Mouse (Mus musculus) limb, embryonic 15.5 days (tissue): ENCODE results near the gene Fpgs. TPM values are rescaled to one million over a fixed set of nuclear protein-coding genes. Genes with fewer than 3 reads are reported as not detected.

Experiments
- ATAC-seq: fragments of 200-750 bp; cut with Nextera tagmentation; 2 replicates; pipeline ENCODE4 v1.8.0; 2017; ENCODE audit warnings: low read depth, moderate TSS enrichment; ENCODE audit not compliant: insufficient number of reproducible peaks, low FRiP score, low TSS enrichment
- H3K27ac ChIP-seq: fragments of 300-500 bp; sonication (generic); 2 replicates; pipeline ENCODE4 v1.5.1; 2015; ENCODE audit warnings: moderate library complexity, mild to moderate bottlenecking, inconsistent platforms
- H3K27me3 ChIP-seq: fragments of 300-500 bp; sonication (generic); 2 replicates; pipeline ENCODE4 v1.6.1; 2015; ENCODE audit warnings: inconsistent platforms
- H3K36me3 ChIP-seq: fragments of 300-500 bp; sonication (generic); 2 replicates; pipeline ENCODE4 v1.6.1; 2015; ENCODE audit warnings: inconsistent platforms
- H3K4me1 ChIP-seq: fragments of 300-500 bp; sonication (generic); 2 replicates; pipeline ENCODE4 v1.6.1; 2015; ENCODE audit warnings: inconsistent platforms
- H3K4me2 ChIP-seq: fragments of 300-500 bp; sonication (generic); 2 replicates; pipeline ENCODE4 v1.6.1; 2015; ENCODE audit warnings: mild to moderate bottlenecking, inconsistent platforms
- H3K4me3 ChIP-seq: fragments of 300-500 bp; sonication (generic); 2 replicates; pipeline ENCODE4 v1.5.1; 2015; ENCODE audit warnings: mild to moderate bottlenecking, inconsistent platforms
- H3K9ac ChIP-seq: fragments of 300-500 bp; sonication (generic); 2 replicates; pipeline ENCODE4 v1.6.1; 2015; ENCODE audit warnings: inconsistent platforms
- H3K9me3 ChIP-seq: fragments of 300-500 bp; sonication (generic); 2 replicates; pipeline ENCODE4 v1.6.1; 2016; ENCODE audit warnings: inconsistent platforms
- WGBS: fragments of 180-500 bp; shearing (Covaris S2); methylation state at CpG from one replicate; pipeline ENCODE4 v1.1.7; 2015; 5-methylcytosine and 5-hydroxymethylcytosine counted together
- polyA plus RNA-seq: library from polyadenylated mRNA; unstranded; fragments of >200 nt; fragmentation: Nextera tagmentation; extraction: Ambion mirVana; gene quantifications from 2 replicates; pipeline ENCODE4 v1.2.1, GENCODE M21; 2015

The Fpgs gene
- polyA plus RNA-seq, 1 experiment from 2014 or later, result 33.5 TPM

DNA sequence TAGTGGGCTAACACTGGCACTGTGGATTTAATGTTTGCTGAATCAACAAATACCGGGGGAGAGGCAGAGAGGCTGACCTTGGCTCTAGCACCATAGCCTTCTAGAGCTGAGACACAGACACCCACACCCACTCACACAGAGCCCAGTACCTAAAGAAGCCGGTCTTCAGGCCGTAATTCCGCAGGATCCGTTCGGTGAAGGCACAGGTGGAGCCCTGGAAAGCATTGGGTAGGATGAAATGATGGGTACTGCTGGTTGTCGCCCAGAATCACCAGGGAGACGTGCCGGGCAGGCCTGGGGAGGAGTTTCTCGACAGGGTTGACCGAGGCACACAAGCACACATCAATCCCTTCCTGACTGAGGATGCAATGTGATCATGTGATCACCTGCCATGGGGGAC is 12.9 kb downstream of the Fpgs start:
- WGBS, result 83% methylated on average over 11 of the region's 11 CpGs
- Histone ChIP-seq H3K4me2 (no peak overlapping the region), H3K36me3 (peaks cover 22% of the 10 kb centered on the region), H3K27ac (no peak overlapping the region), H3K4me1 (peaks cover 34% of the 10 kb centered on the region), H3K27me3 (no peaks in the 10 kb centered on the region), H3K4me3 (no peak overlapping the region), H3K9me3 (no peaks in the 10 kb centered on the region), H3K9ac (no peak overlapping the region)
- ATAC-seq, result no peak

- H3K27me3 ChIP-seq, result no peaks in the 10 kb centered on the region
- H3K4me1 ChIP-seq, result peaks cover 32% of the 10 kb centered on the region
- H3K4me3 ChIP-seq, result no peak overlapping the region
- ATAC-seq, result no peak
- H3K9me3 ChIP-seq, result no peaks in the 10 kb centered on the region
- no peak overlapping the region for H3K4me2 ChIP-seq
- no peak overlapping the region for H3K27ac ChIP-seq
- H3K9ac ChIP-seq, result no peak overlapping the region
- 16% methylated on average over 5 of the region's 5 CpGs for WGBS
- peaks cover 38% of the 10 kb centered on the region for H3K36me3 ChIP-seq
Observed at GRCm38 (mm10) chr2:32689420-32689819, 14.5 kb downstream of the Fpgs start.

GRCm38 (mm10) chr2:32687562-32687961 is 16.4 kb downstream of the Fpgs start:
- Histone ChIP-seq H3K27me3 (no peaks in the 10 kb centered on the region), H3K4me1 (peaks cover 22% of the 10 kb centered on the region), H3K27ac (no peak overlapping the region), H3K4me3 (no peak overlapping the region), H3K9me3 (no peaks in the 10 kb centered on the region), H3K36me3 (peaks cover 56% of the 10 kb centered on the region), H3K9ac (no peak overlapping the region), H3K4me2 (no peak overlapping the region)
- WGBS, result 94% methylated on average over 8 of the region's 8 CpGs
- no peak for ATAC-seq

DNA sequence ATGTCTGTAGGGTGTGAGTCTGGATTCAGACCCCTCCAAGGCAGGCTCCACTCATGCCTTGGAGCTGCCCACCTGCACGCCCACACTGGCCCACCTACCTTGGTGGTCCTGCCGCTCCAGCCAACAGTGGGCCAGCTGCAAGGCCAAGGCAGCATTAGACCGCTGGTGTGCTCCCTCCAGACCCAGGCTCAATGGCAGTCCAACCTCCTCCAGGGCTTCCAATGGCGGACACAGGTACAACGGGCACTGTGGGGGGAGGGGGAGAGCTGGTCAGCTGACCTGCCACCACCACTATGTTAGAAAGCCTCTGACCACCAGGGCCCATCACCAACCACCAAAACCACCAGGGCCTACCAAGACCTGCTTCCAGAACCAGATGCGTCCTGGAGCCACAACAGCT is 17.3 kb downstream of the Fpgs start:
- Histone ChIP-seq H3K9ac (no peak overlapping the region), H3K4me1 (peaks cover 20% of the 10 kb centered on the region)

GRCm38 (mm10) chr2:32685807-32686206 is 18.1 kb downstream of the Fpgs start:
- ATAC-seq, result no peak
- no peak overlapping the region for H3K4me3 ChIP-seq
- peaks cover 68% of the 10 kb centered on the region for H3K36me3 ChIP-seq
- no peaks in the 10 kb centered on the region for H3K9me3 ChIP-seq
- H3K9ac ChIP-seq, result no peak overlapping the region
- H3K27me3 ChIP-seq, result no peaks in the 10 kb centered on the region
- H3K27ac ChIP-seq, result no peak overlapping the region
- H3K4me1 ChIP-seq, result peaks cover 22% of the 10 kb centered on the region
- 94% methylated on average over 3 of the region's 3 CpGs for WGBS
- H3K4me2 ChIP-seq, result no peak overlapping the region

More for the DNA sequence above, 17.3 kb downstream of the Fpgs start:
- Histone ChIP-seq H3K4me2 (no peak overlapping the region), H3K36me3 (peaks cover 63% of the 10 kb centered on the region), H3K9me3 (no peaks in the 10 kb centered on the region), H3K27ac (no peak overlapping the region), H3K4me3 (no peak overlapping the region), H3K27me3 (no peaks in the 10 kb centered on the region)
- WGBS, result 83% methylated on average over 6 of the region's 6 CpGs
- no peak for ATAC-seq

GRCm38 (mm10) chr2:32684681-32685428 is 19.1 kb downstream of the Fpgs start:
- H3K9ac ChIP-seq, result no peak overlapping the region
- WGBS, result 86% methylated on average over 15 of the region's 15 CpGs
- ATAC-seq, result no peak

DNA sequence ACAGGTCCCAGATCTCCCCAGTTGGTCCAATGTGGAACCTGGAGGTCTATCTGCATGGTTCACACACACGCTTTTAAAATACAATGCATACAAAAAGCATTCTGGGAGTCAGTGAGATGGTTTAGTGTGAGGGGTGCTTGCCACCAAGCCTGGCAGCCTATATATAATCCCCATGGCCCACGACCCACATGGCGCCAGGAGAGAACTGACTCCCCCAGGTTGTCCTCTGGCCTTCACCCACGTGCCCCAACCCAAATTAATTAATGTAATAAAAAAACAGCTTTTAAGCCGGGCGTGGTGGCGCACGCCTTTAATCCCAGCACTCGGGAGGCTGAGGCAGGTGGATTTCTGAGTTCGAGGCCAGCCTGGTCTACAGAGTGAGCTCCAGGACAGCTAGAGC is 20.2 kb downstream of the Fpgs start:
- H3K9me3 ChIP-seq, result no peaks in the 10 kb centered on the region
- peaks cover 27% of the 10 kb centered on the region for H3K4me1 ChIP-seq
- H3K4me2 ChIP-seq, result no peak overlapping the region
- H3K9ac ChIP-seq, result no peak overlapping the region
- no peaks in the 10 kb centered on the region for H3K27me3 ChIP-seq
- ATAC-seq, result no peak
- 88% methylated on average over 10 of the region's 10 CpGs for WGBS
- peaks cover 68% of the 10 kb centered on the region for H3K36me3 ChIP-seq
- H3K27ac ChIP-seq, result no peak overlapping the region; the same call in 1 of the 2 replicates
- no peak overlapping the region for H3K4me3 ChIP-seq

More at GRCm38 (mm10) chr2:32684681-32685428, 19.1 kb downstream of the Fpgs start:
- H3K27ac ChIP-seq, result no peak overlapping the region
- no peak overlapping the region for H3K4me3 ChIP-seq
- no peaks in the 10 kb centered on the region for H3K9me3 ChIP-seq
- H3K27me3 ChIP-seq, result no peaks in the 10 kb centered on the region
- H3K4me1 ChIP-seq, result peaks cover 29% of the 10 kb centered on the region
- H3K4me2 ChIP-seq, result no peak overlapping the region
- peaks cover 68% of the 10 kb centered on the region for H3K36me3 ChIP-seq

DNA sequence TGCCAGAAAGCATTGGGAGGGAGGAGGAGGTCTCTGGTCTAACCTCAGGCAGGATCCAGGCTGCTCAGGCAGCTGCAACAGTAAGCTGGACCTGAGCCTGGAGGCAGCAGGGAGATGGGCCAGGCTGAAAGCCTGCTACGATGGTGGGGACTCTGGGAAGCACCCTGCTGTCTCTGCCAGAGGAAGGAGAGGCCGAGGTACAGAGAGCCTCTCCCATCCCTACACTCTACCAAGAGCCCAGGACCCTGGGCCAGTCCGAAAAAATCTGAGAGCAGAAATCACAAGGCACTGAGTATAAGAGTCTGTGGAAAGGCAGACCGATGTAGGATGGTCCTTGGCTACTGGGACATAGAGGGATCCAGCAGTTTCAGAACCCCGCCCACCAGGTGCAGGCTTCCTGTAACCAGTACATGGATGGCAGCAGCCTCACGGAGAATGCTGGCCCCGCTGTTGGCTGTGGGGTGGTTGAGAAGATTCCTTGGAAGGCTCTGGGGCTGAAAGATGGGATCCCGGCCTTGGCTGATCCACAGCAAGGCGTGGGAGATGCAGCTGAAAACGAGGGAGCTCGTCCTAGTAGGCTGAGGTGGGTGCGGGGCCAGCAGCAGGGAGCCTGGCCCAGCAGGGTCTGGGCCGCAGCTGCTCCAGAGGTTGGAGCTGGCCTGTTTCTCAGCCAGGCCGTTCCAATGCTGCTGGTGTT is 21.1 kb downstream of the Fpgs start:
- ATAC-seq, result no peak
- no peak overlapping the region for H3K9ac ChIP-seq
- H3K4me2 ChIP-seq, result no peak overlapping the region
- no peak overlapping the region for H3K4me3 ChIP-seq
- 79% methylated on average over 14 of the region's 14 CpGs for WGBS
- H3K27me3 ChIP-seq, result no peaks in the 10 kb centered on the region
- H3K36me3 ChIP-seq, result peaks cover 65% of the 10 kb centered on the region
- H3K9me3 ChIP-seq, result no peaks in the 10 kb centered on the region
- H3K27ac ChIP-seq, result no peak overlapping the region
- H3K4me1 ChIP-seq, result peaks cover 27% of the 10 kb centered on the region

GRCm38 (mm10) chr2:32681754-32682153 is 22.2 kb downstream of the Fpgs start:
- peaks cover 59% of the 10 kb centered on the region for H3K36me3 ChIP-seq
- WGBS, result 50% methylated on average over 6 of the region's 6 CpGs

DNA sequence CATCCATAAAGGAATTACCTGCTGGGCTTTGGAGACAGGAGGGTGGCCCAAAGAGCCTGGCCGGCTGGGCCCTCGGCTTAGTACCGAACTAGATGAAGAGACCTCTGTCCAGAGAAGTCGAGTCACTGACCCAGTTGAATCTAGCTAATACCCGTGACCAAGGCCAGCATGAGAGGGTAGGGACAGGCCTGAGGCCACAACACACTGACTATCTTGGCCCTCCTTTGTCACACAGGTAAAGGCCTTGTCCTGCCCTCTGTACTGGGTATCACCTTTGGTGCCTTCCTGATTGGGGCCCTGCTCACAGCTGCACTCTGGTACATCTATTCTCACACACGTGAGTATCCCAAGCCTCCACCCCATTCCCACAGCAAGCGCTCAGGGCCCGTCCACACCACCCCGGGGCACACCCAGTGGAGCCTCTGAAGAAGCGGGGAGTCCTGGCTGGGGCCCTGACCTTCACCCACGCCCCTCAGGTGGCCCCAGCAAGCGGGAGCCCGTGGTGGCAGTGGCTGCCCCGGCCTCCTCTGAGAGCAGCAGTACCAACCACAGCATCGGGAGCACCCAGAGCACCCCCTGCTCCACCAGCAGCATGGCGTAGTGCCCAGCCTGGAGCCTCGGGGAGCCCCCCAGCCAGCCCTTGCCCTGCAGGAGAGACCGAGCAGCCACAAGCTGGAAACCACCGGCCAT is 22.8 kb downstream of the Fpgs start:
- peaks cover 53% of the 10 kb centered on the region for H3K36me3 ChIP-seq

More at GRCm38 (mm10) chr2:32681754-32682153, 22.2 kb downstream of the Fpgs start:
- no peak for ATAC-seq
- Histone ChIP-seq H3K4me1 (peaks cover 27% of the 10 kb centered on the region), H3K27me3 (no peaks in the 10 kb centered on the region), H3K27ac (no peak overlapping the region), H3K9ac (no peak overlapping the region), H3K9me3 (no peaks in the 10 kb centered on the region), H3K4me3 (no peak overlapping the region), H3K4me2 (no peak overlapping the region)

DNA sequence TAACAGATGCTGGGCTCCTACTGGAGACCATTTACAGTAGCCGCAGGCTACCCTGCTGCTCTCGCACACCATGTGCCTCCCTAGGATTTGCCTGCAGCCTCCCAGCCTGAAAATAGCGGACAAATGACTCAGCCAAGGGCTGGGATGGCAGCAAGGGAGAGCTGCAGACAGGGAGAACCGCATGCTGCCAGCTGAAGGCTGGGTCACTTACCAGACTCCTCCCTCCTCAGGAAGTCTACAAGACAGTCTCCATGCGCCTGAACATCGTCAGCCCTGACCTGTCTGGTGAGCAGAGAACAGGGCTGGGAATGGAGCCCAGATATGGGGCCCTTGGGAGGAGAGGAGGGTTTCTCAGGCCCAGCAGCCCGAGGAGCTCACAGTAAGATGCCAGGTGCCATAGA is 23.9 kb downstream of the Fpgs start:
- Histone ChIP-seq H3K27me3 (no peaks in the 10 kb centered on the region), H3K36me3 (peaks cover 45% of the 10 kb centered on the region), H3K4me3 (no peak overlapping the region), H3K4me2 (no peak overlapping the region), H3K9ac (0 out of 2 replicates have a peak overlapping the region, but pooled peaks have one; percentile 1), H3K4me1 (peaks cover 24% of the 10 kb centered on the region), H3K27ac (peak overlapping the region; percentile 23), H3K9me3 (no peaks in the 10 kb centered on the region)
- 25% methylated on average over 7 of the region's 7 CpGs for WGBS
- no peak for ATAC-seq

More for the DNA sequence above, 22.8 kb downstream of the Fpgs start:
- Histone ChIP-seq H3K4me1 (peaks cover 26% of the 10 kb centered on the region), H3K27me3 (no peaks in the 10 kb centered on the region), H3K9ac (no peak overlapping the region), H3K27ac (no peak overlapping the region), H3K4me3 (no peak overlapping the region), H3K4me2 (no peak overlapping the region), H3K9me3 (no peaks in the 10 kb centered on the region)
- no peak for ATAC-seq
- WGBS, result 85% methylated on average over 19 of the region's 19 CpGs

DNA sequence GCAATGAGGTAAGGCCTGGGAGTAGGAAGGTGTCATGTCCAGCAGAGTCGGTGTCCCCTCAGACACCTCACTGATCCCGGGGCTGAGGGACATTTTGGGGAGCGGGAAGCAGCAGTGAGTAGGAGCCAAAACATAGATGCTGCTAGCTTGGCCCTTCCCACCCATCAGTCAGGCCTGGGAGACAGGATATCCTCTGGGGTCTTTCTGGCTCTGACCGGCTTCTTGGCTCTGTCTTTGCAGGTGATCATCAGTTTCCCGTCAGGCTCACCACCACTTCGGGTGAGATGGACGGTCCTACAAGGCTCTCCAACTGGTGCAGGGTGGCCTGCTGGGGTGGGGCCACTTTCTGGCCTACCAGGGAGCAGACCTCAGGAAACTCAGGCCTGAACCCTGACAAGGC is 26.3 kb downstream of the Fpgs start:
- Histone ChIP-seq H3K9ac (no peak overlapping the region), H3K9me3 (no peaks in the 10 kb centered on the region), H3K27me3 (no peaks in the 10 kb centered on the region), H3K4me3 (no peak overlapping the region), H3K4me1 (peaks cover 31% of the 10 kb centered on the region), H3K27ac (no peak overlapping the region), H3K4me2 (no peak overlapping the region), H3K36me3 (peaks cover 40% of the 10 kb centered on the region)
- no peak for ATAC-seq
- WGBS, result 91% methylated on average over 7 of the region's 7 CpGs
